Mouse (Mus musculus): ENCODE results near the gene As3mt.
A peak's percentile ranks its signal among the peaks of the same experiment; 100 is the strongest.
"Not testable (repeated sequence)": the region's sequence is repeated elsewhere in the genome, so short reads cannot be mapped to it uniquely, and the experiment has no call there.

The As3mt gene

GRCm38 (mm10) chr19:46701156-46701555 lies 6.1 kb upstream of the As3mt start:
- no peak for DNase-seq

GRCm38 (mm10) chr19:46705779-46706495 lies 1.3 kb upstream of the As3mt start:
- peak; percentile 14 for DNase-seq

GRCm38 (mm10) chr19:46706540-46707295 lies 540 bp upstream of the As3mt start:
- DNase-seq = no peak

GRCm38 (mm10) chr19:46710614-46711013 lies 3.4 kb downstream of the As3mt start:
- no peak for DNase-seq

- DNase-seq = no peak
These were observed 7.0 kb downstream of the As3mt start for GRCm38 (mm10) chr19:46714234-46714633.

GRCm38 (mm10) chr19:46715016-46715415 lies 7.8 kb downstream of the As3mt start:
- no peak for DNase-seq

- DNase-seq = no peak
These were observed 10.9 kb downstream of the As3mt start for GRCm38 (mm10) chr19:46718150-46718549.

- no peak for DNase-seq
These were observed 17.2 kb downstream of the As3mt start for GRCm38 (mm10) chr19:46724411-46724810.

- no peak for DNase-seq
These were observed 18.9 kb downstream of the As3mt start for GRCm38 (mm10) chr19:46726142-46726541.

GRCm38 (mm10) chr19:46727140-46727736 lies 20.0 kb downstream of the As3mt start:
- peak; percentile 31 for DNase-seq

- DNase-seq = peak; percentile 68
These were observed 20.8 kb downstream of the As3mt start for GRCm38 (mm10) chr19:46727945-46728540.

GRCm38 (mm10) chr19:46728909-46729308 lies 21.7 kb downstream of the As3mt start:
- DNase-seq = no peak

GRCm38 (mm10) chr19:46731351-46731750 lies 24.1 kb downstream of the As3mt start:
- DNase-seq = no peak

- DNase-seq = not testable (repeated sequence)
These were observed 25.4 kb downstream of the As3mt start for GRCm38 (mm10) chr19:46732673-46733072.

- no peak for DNase-seq
These were observed 26.4 kb downstream of the As3mt start for GRCm38 (mm10) chr19:46733626-46734025.

- no peak for DNase-seq
These were observed 28.0 kb downstream of the As3mt start for GRCm38 (mm10) chr19:46735241-46735640.

- no peak for DNase-seq
These were observed 29.8 kb downstream of the As3mt start for GRCm38 (mm10) chr19:46737106-46737505.

GRCm38 (mm10) chr19:46740341-46741008 lies 33.2 kb downstream of the As3mt start:
- peak; percentile 59 for DNase-seq

GRCm38 (mm10) chr19:46741574-46741973 lies 34.3 kb downstream of the As3mt start:
- DNase-seq = no peak

- no peak for DNase-seq
These were observed 37.4 kb downstream of the As3mt start for GRCm38 (mm10) chr19:46744681-46745080.

- no peak for DNase-seq
These were observed 40.5 kb downstream of the As3mt start for GRCm38 (mm10) chr19:46747799-46748198.

- DNase-seq = no peak
These were observed 45.0 kb downstream of the As3mt start for GRCm38 (mm10) chr19:46752235-46752634.

GRCm38 (mm10) chr19:46755066-46755465 lies 47.8 kb downstream of the As3mt start:
- peak; percentile 48 for DNase-seq
